Mouse (Mus musculus): ENCODE measurements at regions not wholly inside any gene's neighbourhood (a gene's known extent, or its start where the extent isn't known, plus 50 kb on each side); places are given as distances from the start of the nearest gene placed in this dataset.
"Not testable (repeated sequence)": the region's sequence is repeated elsewhere in the genome, so short reads cannot be mapped to it uniquely, and the experiment has no call there.

GRCm38 (mm10) chr16:68209684-68210083 lies 589.0 kb upstream of the Cadm2 start:
- H3K4me3 ChIP-seq (replicated peaks; ENCODE audit: low read length); H3K4me1 ChIP-seq (replicated peaks; ENCODE audit: low read depth, low read length); H3K27me3 ChIP-seq (ENCODE audit: insufficient read depth, low read length); H3K36me3 ChIP-seq (ENCODE audit: insufficient read depth, low read length): not testable (repeated sequence)
- H3K9me3 ChIP-seq (ENCODE audit: low read length) = peaks cover 51% of the 10 kb centered on the region

GRCm38 (mm10) chr16:68204908-68205307 lies 584.2 kb upstream of the Cadm2 start:
- not testable (repeated sequence) for H3K36me3 ChIP-seq (ENCODE audit: insufficient read depth, low read length); H3K4me1 ChIP-seq (replicated peaks; ENCODE audit: low read depth, low read length); H3K4me3 ChIP-seq (replicated peaks; ENCODE audit: low read length); H3K27me3 ChIP-seq (ENCODE audit: insufficient read depth, low read length)
- H3K9me3 ChIP-seq (ENCODE audit: low read length) = peaks cover 48% of the 10 kb centered on the region

- Histone ChIP-seq H3K27me3 (ENCODE audit: insufficient read depth, low read length) (no peaks in the 10 kb centered on the region), H3K9me3 (ENCODE audit: low read length) (no peaks in the 10 kb centered on the region), H3K36me3 (ENCODE audit: insufficient read depth, low read length) (no peaks in the 10 kb centered on the region), H3K4me3 (replicated peaks; ENCODE audit: low read length) (no peak overlapping the region), H3K4me1 (replicated peaks; ENCODE audit: low read depth, low read length) (no peaks in the 10 kb centered on the region)
- TF ChIP-seq POU5F1 (IDR thresholded peaks at IDR 0.05; ENCODE audit: borderline replicate concordance, low read length) = no peak
- peak; percentile 58 for TF ChIP-seq CTCF (conservative IDR thresholded peaks at IDR 0.05; ENCODE audit: low read length)
Observed at GRCm38 (mm10) chr16:68164645-68165044, 543.9 kb upstream of the Cadm2 start.

- Histone ChIP-seq H3K36me3 (ENCODE audit: insufficient read depth, low read length) (no peaks in the 10 kb centered on the region), H3K27me3 (ENCODE audit: insufficient read depth, low read length) (no peaks in the 10 kb centered on the region), H3K9me3 (ENCODE audit: low read length) (peaks cover 10% of the 10 kb centered on the region), H3K4me3 (replicated peaks; ENCODE audit: low read length) (no peak overlapping the region), H3K4me1 (replicated peaks; ENCODE audit: low read depth, low read length) (no peaks in the 10 kb centered on the region)
- TF ChIP-seq CTCF (conservative IDR thresholded peaks at IDR 0.05; ENCODE audit: low read length) (no peak), POU5F1 (IDR thresholded peaks at IDR 0.05; ENCODE audit: borderline replicate concordance, low read length) (no peak), NANOG (IDR thresholded peaks at IDR 0.05; ENCODE audit: borderline replicate concordance, low read length) (no peak)
Observed at GRCm38 (mm10) chr16:68153541-68153940, 532.8 kb upstream of the Cadm2 start.
